Mouse (Mus musculus): ENCODE measurements around the gene Micu2. TPM values are rescaled to one million over a fixed set of nuclear protein-coding genes. Genes with fewer than 3 reads are reported as not detected.
"Not testable (repeated sequence)": the region's sequence is repeated elsewhere in the genome, so short reads cannot be mapped to it uniquely, and the experiment has no call there.

The Micu2 gene
- polyA plus RNA-seq, 2 experiments = 13.6 to 25.6 TPM

DNA sequence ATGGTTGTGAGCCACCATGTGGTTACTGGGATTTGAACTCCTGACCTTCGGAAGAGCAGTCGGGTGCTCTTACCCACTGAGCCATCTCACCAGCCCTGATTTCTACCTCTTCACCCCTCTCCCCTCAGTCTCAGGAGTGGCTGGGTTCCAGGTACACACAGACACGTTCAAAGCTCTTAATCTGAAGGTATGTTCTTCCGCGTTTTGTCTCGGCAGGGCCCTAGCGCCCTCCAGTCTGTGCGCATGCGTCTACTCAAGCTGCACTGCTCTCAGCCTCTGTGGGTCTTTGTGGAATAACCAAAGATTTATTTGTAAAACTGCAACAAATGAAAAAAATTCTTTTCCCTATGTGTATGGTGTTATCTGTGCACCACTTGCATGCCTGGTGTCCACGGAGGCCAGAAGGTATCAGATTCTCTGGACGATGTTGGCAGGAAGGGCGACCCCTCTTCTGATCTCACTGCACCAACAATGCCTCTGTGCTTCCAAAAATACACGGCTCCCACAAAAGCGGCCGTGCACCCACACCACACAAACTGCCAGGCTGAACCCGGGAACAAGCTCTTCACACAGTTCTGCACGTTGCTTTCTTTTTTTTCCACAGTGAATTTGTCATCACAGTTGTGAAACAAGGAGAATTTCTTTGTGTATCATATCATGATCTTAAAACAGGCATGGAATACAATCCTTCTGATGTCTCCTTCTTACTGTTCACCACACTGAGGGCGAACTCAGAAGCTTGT is 78.3 kb downstream of the Micu2 start:
- no peak overlapping the region for H3K4me2 ChIP-seq (ENCODE audit: low read depth)
- H3K9ac ChIP-seq (replicated peaks) = no peak overlapping the region
- no peak overlapping the region for H3K4me3 ChIP-seq (ENCODE audit: insufficient read depth in 1 of 2, low read depth in 2 of 2, low read length in 2 of 2)
- no peak overlapping the region for H3K27ac ChIP-seq
- WGBS (ENCODE audit: insufficient replicate concordance) = 72% methylated on average over 18 of the region's 18 CpGs
- H3K27me3 ChIP-seq (ENCODE audit: control insufficient read depth, insufficient read depth, low read length) = no peaks in the 10 kb centered on the region
- H3K4me1 ChIP-seq (replicated peaks; ENCODE audit: control insufficient read depth in 2 of 2, insufficient read depth in 2 of 2, low read length in 1 of 2) = no peaks in the 10 kb centered on the region; a peak in 1 of 4 replicates
- ATAC-seq (ENCODE audit: insufficient read depth) (no peak), DNase-seq (ENCODE audit: low read depth in 3 of 3, low spot score in 3 of 3) (no peak)
- H3K36me3 ChIP-seq (replicated peaks; ENCODE audit: control insufficient read depth, insufficient read depth, low read depth) = no peaks in the 10 kb centered on the region; the same call in 1 of the 2 replicates
- TF ChIP-seq CTCF (IDR thresholded peaks at IDR 0.05; ENCODE audit: low read depth) (no peak), EP300 (IDR thresholded peaks at IDR 0.05; ENCODE audit: low read depth) (no peak)
- H3K9me3 ChIP-seq (ENCODE audit: control insufficient read depth, low read length) = no peaks in the 10 kb centered on the region

DNA sequence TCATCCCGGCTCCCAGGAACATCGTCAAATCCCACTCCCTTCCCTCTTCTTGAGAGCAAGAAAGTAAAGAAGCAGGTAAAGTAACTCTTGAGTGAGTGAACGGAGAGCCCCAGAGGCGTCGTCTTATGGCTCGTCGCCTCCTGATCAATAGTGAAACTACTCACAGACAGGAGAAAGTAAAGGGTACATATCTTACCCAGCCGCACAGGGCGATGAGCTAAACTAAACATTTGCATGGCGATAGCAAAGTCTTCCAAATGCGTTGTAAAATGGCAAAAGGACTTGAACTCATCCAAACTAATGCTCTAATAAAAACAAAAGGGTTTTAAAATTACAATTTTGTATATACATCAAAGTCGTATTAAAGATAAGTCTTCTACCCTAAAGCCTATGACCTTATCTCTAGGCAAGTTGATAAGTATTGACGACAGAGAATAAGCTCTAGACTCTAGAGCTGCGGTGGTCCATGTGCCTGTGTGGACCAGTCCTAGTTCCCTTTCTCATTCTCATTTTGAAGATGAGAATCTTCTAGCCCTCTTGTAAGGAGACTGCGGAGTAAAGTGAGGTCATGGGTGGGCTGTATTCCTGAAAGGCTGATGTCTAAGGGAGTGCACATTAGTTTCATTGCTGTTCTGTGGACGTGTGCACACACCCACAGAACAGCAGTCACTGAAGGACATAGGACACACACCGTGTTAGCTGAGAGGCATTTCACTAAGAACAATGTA is 79.8 kb downstream of the Micu2 start:
- H3K36me3 ChIP-seq (replicated peaks; ENCODE audit: control insufficient read depth, insufficient read depth, low read depth) = no peaks in the 10 kb centered on the region; the same call in 1 of the 2 replicates
- no peaks in the 10 kb centered on the region; a peak in 1 of 4 replicates for H3K4me1 ChIP-seq (replicated peaks; ENCODE audit: control insufficient read depth in 2 of 2, insufficient read depth in 2 of 2, low read length in 1 of 2)
- H3K27me3 ChIP-seq (ENCODE audit: control insufficient read depth, insufficient read depth, low read length) = no peaks in the 10 kb centered on the region
- no peak overlapping the region for H3K27ac ChIP-seq
- ATAC-seq (ENCODE audit: insufficient read depth) (no peak), DNase-seq (ENCODE audit: low read depth in 3 of 3, low spot score in 3 of 3) (no peak)
- no peak overlapping the region for H3K9ac ChIP-seq (replicated peaks)
- H3K4me2 ChIP-seq (ENCODE audit: low read depth) = no peak overlapping the region
- TF ChIP-seq CTCF (IDR thresholded peaks at IDR 0.05; ENCODE audit: low read depth) (no peak), EP300 (IDR thresholded peaks at IDR 0.05; ENCODE audit: low read depth) (no peak)
- H3K4me3 ChIP-seq (ENCODE audit: insufficient read depth in 1 of 2, low read depth in 2 of 2, low read length in 2 of 2) = no peak overlapping the region
- 81% methylated on average over 17 of the region's 17 CpGs for WGBS (ENCODE audit: insufficient replicate concordance)
- H3K9me3 ChIP-seq (ENCODE audit: control insufficient read depth, low read length) = no peaks in the 10 kb centered on the region

GRCm38 (mm10) chr14:57915341-57915740 is 83.7 kb downstream of the Micu2 start:
- H3K9me3 ChIP-seq (ENCODE audit: control insufficient read depth, low read length) = no peaks in the 10 kb centered on the region
- H3K4me3 ChIP-seq (ENCODE audit: insufficient read depth in 1 of 2, low read depth in 2 of 2, low read length in 2 of 2) = no peak overlapping the region
- ATAC-seq (ENCODE audit: insufficient read depth) = no peak
- H3K36me3 ChIP-seq (replicated peaks; ENCODE audit: control insufficient read depth, insufficient read depth, low read depth) = no peaks in the 10 kb centered on the region
- 70% methylated on average over 6 of the region's 6 CpGs for WGBS (ENCODE audit: insufficient replicate concordance)
- DNase-seq (ENCODE audit: low read depth in 3 of 3, low spot score in 3 of 3) = no peak
- peaks cover 0 to 6% of the 10 kb centered on the region in 2 experiments; a peak in 1 of 4 replicates for H3K4me1 ChIP-seq (replicated peaks; ENCODE audit: control insufficient read depth in 2 of 2, insufficient read depth in 2 of 2, low read length in 1 of 2)
- no peak overlapping the region for H3K9ac ChIP-seq (replicated peaks)
- H3K27ac ChIP-seq = no peak overlapping the region
- TF ChIP-seq EP300 (IDR thresholded peaks at IDR 0.05; ENCODE audit: low read depth) (no peak), CTCF (IDR thresholded peaks at IDR 0.05; ENCODE audit: low read depth) (no peak)
- H3K27me3 ChIP-seq (ENCODE audit: control insufficient read depth, insufficient read depth, low read length) = no peaks in the 10 kb centered on the region
- H3K4me2 ChIP-seq (ENCODE audit: low read depth) = no peak overlapping the region

DNA sequence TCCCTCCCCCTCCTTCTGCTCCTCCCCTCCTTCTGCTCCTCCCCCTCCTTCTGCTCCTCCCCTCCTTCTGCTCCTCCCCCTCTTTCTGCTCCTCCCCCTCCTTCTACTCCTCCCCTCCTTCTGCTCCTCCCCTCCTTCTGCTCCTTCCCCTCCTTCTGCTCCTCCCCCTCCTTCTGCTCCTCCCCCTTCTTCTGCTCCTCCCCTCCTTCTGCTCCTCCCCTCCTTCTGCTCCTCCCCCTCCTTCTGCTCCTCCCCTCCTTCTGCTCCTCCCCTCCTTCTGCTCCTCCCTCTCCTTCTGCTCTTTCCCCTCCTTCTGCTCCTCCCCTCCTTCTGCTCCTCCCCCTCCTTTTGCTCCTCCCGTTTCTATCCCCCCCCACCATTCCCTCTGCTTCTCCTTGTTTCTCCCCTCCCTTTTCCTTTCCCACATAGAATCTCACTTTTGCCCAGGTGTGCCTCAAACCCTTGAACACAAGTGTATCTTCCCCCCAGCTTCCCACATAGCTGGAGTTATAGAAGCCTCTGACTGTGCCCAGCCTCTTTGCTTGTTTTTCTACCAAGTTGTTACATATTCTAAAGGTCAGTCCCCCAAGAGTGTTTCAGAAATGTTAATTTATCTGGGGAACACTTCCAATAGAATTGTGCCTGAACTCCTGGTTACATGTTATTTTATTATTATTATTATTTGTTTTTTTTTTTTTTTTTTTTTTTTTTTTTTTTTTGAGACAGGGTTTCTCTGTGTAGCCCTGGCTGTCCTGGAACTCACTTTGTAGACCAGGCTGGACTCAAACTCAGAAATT is 86.7 kb downstream of the Micu2 start:
- H3K4me2 ChIP-seq (ENCODE audit: low read depth); H3K36me3 ChIP-seq (replicated peaks; ENCODE audit: control insufficient read depth, insufficient read depth, low read depth); H3K27me3 ChIP-seq (ENCODE audit: control insufficient read depth, insufficient read depth, low read length); H3K4me3 ChIP-seq (ENCODE audit: insufficient read depth in 1 of 2, low read depth in 2 of 2, low read length in 2 of 2); H3K9me3 ChIP-seq (ENCODE audit: control insufficient read depth, low read length); H3K9ac ChIP-seq (replicated peaks); DNase-seq (ENCODE audit: low read depth in 3 of 3, low spot score in 3 of 3); ATAC-seq (ENCODE audit: insufficient read depth); H3K27ac ChIP-seq: not testable (repeated sequence)
- peaks cover 0 to 15% of the 10 kb centered on the region in 2 experiments; a peak in 2 of 4 replicates for H3K4me1 ChIP-seq (replicated peaks; ENCODE audit: control insufficient read depth in 2 of 2, insufficient read depth in 2 of 2, low read length in 1 of 2)
- WGBS (ENCODE audit: insufficient replicate concordance) = 19% methylated on average over 1 of the region's 1 CpGs

- ATAC-seq (ENCODE audit: insufficient read depth); H3K27ac ChIP-seq; H3K27me3 ChIP-seq (ENCODE audit: control insufficient read depth, insufficient read depth, low read length); DNase-seq (ENCODE audit: low read depth in 3 of 3, low spot score in 3 of 3); H3K36me3 ChIP-seq (replicated peaks; ENCODE audit: control insufficient read depth, insufficient read depth, low read depth); H3K9ac ChIP-seq (replicated peaks); H3K9me3 ChIP-seq (ENCODE audit: control insufficient read depth, low read length); H3K4me2 ChIP-seq (ENCODE audit: low read depth); H3K4me3 ChIP-seq (ENCODE audit: insufficient read depth in 1 of 2, low read depth in 2 of 2, low read length in 2 of 2): not testable (repeated sequence)
- H3K4me1 ChIP-seq (replicated peaks; ENCODE audit: control insufficient read depth in 2 of 2, insufficient read depth in 2 of 2, low read length in 1 of 2) = peaks cover 0 to 15% of the 10 kb centered on the region in 2 experiments; a peak in 2 of 4 replicates
Observed at GRCm38 (mm10) chr14:57911787-57912186, 87.3 kb downstream of the Micu2 start.

Measured in liver, embryonic 14.5 days (tissue).